Mouse (Mus musculus) c-Kit-positive CD71-negative TER-119-negative erythroid progenitor cells, embryonic 14.5 days (primary cell): ENCODE results near the gene Gimap5.

Experiments used
- DNase-seq: peaks from one replicate; pipeline ENCODE4 v3.0.0-alpha.2; 2013; ENCODE audit warnings: low read depth

The Gimap5 gene

GRCm38 (mm10) chr6:48740501-48741169 is 5.4 kb upstream of the Gimap5 start:
- DNase-seq, result no peak

GRCm38 (mm10) chr6:48741273-48741672 is 4.7 kb upstream of the Gimap5 start:
- no peak for DNase-seq

- DNase-seq, result no peak
These were observed 4.2 kb upstream of the Gimap5 start for GRCm38 (mm10) chr6:48741711-48742206.

GRCm38 (mm10) chr6:48742422-48743351 is 3.3 kb upstream of the Gimap5 start:
- no peak for DNase-seq

- DNase-seq, result no peak
These were observed 507 bp upstream of the Gimap5 start for GRCm38 (mm10) chr6:48745490-48745889.

- DNase-seq, result no peak
These were observed 1.3 kb downstream of the Gimap5 start for GRCm38 (mm10) chr6:48747091-48747966.

GRCm38 (mm10) chr6:48763567-48764270 is 17.7 kb downstream of the Gimap5 start:
- no peak for DNase-seq

- DNase-seq, result no peak
These were observed 18.5 kb downstream of the Gimap5 start for GRCm38 (mm10) chr6:48764496-48764895.

- DNase-seq, result no peak
These were observed 22.3 kb downstream of the Gimap5 start for GRCm38 (mm10) chr6:48768178-48768869.

GRCm38 (mm10) chr6:48768933-48769332 is 22.9 kb downstream of the Gimap5 start:
- DNase-seq, result no peak

- DNase-seq, result no peak
These were observed 24.7 kb downstream of the Gimap5 start, which contains the start of gene Gimap3 for GRCm38 (mm10) chr6:48770696-48771095. TSS of gene Gimap3 (minus strand) at chr6:48770851.

GRCm38 (mm10) chr6:48772030-48772429 is 26.0 kb downstream of the Gimap5 start:
- DNase-seq, result peak; percentile 57

- DNase-seq, result no peak
These were observed 38.4 kb downstream of the Gimap5 start for GRCm38 (mm10) chr6:48784406-48784805.

- DNase-seq, result no peak
These were observed 39.2 kb downstream of the Gimap5 start for GRCm38 (mm10) chr6:48785189-48785588.

GRCm38 (mm10) chr6:48785601-48786000 is 39.6 kb downstream of the Gimap5 start:
- no peak for DNase-seq

- DNase-seq, result no peak
These were observed 41.9 kb downstream of the Gimap5 start for GRCm38 (mm10) chr6:48787867-48788266.

GRCm38 (mm10) chr6:48801897-48802296 is 55.9 kb downstream of the Gimap5 start:
- peak; percentile 20 for DNase-seq

- DNase-seq, result no peak
These were observed 57.5 kb downstream of the Gimap5 start for GRCm38 (mm10) chr6:48803406-48804051.
